Mouse (Mus musculus) frontal cortex, postnatal 25 days (tissue): ENCODE results near the gene Dynlt1a.
"Not testable (repeated sequence)": the region's sequence is repeated elsewhere in the genome, so short reads cannot be mapped to it uniquely, and the experiment has no call there.

Experiments used
- DNase-seq, 2 experiments: peaks; one replicate each; pipeline ENCODE4 v3.0.0; 2022; ENCODE audit warnings: low spot score in 2 of 2

Dynlt1a gene

DNA sequence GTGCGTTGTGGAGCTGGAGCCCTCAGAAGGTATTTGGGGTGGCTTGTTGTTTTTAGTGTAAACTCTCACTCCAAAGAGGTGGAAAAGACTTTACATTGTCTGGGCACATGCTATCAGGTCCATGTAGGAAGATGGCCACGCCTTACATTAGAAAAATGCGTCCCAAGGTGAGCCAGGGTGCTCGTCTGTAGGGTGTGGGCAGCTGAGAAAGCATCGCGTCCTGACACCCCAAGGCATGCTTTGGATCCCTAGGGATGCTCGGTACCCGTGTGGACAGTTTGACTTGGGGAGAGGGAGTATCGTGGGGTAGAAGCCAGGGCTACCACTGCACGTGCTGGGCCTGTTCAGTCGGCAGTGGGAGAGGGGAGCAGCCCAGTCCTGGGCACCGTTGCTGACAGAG is 28.3 kb downstream of the Dynlt1a start:
- DNase-seq = not testable (repeated sequence)

DNA sequence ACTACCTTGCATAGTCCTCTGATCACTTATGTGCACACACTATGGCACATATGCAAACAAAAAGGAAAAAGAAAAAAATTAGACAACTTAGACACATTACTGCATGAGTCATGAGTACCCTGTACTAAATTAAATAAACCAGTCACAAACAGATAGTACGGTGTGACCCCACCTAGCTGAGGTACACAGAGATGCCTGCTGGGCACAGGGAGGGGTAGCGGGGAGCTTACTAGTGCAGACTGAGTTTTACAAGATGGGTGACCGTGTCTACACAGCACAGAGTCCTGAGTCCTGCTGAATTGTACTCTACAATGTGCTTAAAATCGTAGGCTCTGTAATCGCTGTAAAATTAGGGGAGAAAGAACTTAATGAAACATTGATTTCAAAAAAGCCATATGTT is 31.1 kb downstream of the Dynlt1a start:
- DNase-seq = not testable (repeated sequence)

DNA sequence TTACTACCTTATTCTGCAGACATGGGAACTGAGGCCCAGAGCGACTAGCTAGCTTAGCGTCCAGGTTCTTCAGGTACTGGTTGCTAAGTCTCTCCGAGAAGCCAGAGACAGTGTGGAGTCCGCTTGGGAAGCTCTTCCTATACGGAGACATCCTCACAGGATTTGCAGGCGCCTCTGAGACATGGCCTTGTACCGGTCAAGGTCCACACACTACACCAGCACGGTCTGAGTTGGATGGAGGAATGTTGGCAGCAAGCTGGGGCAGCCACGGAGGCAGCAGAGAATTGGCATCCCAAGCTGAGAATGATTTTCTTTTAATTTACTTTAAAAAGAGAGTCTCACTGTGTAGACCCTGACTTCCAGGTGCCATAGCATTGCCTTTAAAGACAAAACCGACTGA is 34.2 kb downstream of the Dynlt1a start:
- not testable (repeated sequence) for DNase-seq

DNA sequence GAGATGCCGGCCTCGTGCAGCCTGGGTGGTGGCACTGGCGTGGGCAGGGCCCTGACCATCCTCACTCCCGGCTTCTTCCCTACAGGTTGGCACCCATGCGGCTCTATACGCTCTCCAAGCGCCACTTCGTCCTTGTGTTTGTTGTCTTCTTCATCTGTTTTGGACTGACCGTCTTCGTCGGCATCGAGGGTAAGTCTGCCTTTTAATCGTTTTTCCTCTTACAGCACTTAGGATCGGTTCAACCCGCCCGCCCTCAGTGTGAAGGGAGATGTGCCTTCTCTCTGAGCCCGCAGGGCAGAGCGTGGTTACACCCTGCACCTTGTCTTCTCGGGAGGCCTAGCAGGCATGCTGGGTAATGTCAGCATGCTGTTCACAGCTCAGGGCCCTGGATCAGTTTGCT is 36.8 kb downstream of the Dynlt1a start:
- DNase-seq = not testable (repeated sequence)

DNA sequence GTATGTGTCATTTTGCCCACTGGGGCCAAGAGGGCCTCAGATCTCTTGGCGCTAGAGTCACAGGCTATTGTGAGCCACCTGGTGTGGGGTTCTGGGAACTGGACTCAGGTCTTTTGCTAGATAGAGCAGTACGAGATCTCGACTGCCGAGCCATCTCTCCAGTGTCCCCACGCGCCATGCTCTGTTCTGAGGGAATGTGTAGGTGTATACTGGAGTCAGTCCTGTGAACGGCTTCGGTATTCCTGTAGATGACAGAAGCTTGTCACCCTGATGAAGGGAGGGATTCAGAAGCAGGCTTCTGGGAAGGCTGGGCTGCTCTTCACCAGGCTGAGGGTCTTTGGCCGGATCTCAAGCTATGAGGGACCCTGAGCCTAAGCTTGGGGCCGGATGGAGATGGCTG is 37.5 kb downstream of the Dynlt1a start:
- DNase-seq = not testable (repeated sequence)

DNA sequence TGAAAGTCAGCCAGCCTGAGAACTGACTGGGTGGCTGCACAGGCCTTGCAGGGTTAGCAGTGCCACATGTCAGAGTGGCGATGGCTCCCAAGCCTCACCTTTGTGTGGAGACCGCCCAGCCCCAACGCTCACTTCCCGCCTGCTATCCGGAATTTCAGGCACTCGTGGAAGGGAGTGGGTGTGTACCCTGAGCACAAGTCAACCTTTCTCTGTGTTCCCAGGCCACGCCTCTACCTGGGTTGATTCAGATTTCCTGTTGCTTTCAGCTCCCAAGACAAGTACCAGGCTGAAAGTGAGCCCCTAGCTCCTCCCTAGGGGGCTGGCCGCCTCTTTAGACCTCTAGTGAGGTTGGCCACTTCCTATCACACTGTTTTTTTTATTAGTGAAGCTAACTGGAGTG is 38.1 kb downstream of the Dynlt1a start:
- not testable (repeated sequence) for DNase-seq

DNA sequence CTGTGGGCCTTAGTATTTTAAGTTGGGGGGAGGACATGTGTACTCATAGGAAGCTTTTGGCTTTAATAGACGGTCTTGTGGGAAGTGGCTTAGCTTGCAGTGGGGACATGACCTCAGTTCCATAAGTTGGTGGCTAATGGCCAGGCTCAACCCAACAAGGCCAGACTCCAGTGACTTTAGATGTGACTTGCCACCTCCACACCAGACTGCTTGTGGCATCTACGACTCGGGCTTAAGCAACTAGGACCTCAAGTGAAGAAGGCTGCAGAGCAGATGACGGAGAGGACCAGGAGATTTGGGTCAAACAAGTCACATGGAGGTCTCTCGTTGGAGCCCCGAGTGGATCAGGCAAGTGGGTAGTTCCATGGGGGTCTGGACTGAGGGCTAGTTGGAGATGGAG is 42.6 kb downstream of the Dynlt1a start:
- DNase-seq = not testable (repeated sequence)

DNA sequence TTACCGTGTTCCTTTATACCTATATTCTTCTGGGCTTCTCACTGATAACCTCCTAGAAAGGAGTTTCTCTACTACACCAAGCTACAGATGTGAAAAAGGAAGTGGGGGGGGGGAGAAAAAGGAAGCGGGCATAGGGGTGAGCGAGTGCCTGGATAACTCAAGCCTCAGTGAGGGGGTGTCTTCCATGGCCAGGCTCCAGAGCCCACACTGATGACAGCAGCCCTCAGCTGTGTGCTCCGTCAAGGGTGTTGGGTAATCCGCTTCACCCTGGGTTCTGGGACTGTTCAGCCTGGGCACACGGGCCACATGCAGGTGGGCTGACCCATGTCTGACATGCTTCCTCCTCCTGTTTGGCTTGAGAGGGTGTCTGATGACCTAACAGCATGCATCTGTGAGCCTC is 45.3 kb downstream of the Dynlt1a start:
- not testable (repeated sequence) for DNase-seq

DNA sequence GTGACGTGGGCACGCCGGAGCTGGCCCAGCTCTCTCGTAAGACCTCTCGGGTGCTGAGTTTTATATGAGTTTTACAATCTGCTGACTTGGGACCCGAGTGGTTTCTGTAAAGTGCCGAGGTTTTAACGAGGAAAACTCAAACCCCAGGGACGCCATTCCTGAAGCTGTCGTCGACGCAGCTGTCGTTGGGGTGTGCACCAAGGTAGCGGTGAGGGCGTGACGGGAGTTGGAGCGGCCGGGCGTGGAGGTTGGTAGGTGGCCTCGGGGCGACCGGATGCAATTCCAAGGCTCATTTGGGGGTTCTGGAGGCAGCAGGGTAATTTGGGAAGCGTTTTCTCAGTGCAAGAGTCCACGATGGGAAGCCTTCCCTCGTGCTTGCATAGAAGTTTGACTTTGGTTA is 46.5 kb downstream of the Dynlt1a start:
- not testable (repeated sequence) for DNase-seq

DNA sequence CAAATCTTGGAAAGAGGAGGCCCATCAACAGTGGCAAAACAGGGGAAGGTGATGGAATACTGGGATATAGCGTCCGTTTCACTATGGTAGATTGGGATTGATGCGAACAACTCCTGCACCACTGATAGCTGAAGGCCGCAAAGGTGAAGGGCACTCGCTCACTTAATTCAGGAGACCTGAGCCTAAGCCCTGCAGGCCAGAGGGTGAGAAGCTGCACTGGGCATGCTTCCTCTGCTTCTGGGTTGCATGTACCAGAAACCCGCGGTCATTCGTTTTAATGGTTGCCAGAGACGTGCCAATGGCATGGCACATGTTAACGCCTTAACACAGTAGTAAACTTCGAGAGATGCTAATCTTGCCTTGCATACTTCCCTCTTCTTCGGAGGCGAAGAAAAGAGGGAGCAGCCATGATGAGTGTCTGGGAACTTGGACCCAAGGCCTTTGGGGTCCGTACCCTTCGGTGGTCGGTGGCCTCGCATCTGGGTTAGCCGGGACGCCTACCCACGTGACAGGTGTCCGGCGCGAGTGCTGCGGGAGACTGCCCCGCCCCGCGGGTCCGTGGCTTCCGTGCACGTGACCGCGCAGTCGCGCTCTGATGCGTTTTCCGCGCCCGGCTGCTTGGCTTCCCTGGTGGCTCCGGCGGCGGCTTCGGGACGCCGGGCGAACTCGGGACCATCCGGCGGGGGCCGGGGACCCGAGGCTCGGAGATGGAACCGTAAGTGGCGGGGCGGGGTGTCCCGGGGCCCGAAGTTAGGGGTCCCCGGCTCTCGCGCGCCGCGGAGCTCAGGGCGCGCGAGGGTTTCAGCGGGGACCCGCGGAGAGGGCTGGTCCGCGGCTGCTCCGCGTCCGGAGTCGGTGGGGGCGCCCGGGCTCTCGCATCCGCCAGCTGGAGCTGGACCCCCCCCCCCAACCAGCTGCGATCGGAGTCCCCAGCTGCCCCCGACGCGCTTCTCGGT is 47.1 kb downstream of the Dynlt1a start:
- not testable (repeated sequence) for DNase-seq

DNA sequence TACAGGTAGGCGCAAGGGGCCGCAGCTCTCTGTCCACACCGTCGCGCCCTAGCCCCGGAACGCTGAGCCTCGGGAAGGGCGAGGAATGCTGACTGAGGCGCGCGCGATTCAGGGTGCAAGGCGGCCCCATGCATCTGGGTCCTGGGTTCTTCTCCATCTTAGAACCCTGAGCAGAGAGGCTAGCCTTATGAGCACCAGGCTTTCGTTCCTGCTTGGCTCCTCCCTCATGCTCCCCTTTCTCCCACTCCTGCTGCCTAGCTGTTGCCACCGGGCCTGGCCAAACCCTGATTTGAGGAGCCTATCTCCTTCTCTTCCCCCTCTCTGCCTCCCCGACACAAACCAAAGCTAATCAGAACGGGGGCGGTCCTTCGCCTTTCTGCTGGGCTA is 60.2 kb downstream of the Dynlt1a start:
- peak; percentile 69 to 71 for DNase-seq

DNA sequence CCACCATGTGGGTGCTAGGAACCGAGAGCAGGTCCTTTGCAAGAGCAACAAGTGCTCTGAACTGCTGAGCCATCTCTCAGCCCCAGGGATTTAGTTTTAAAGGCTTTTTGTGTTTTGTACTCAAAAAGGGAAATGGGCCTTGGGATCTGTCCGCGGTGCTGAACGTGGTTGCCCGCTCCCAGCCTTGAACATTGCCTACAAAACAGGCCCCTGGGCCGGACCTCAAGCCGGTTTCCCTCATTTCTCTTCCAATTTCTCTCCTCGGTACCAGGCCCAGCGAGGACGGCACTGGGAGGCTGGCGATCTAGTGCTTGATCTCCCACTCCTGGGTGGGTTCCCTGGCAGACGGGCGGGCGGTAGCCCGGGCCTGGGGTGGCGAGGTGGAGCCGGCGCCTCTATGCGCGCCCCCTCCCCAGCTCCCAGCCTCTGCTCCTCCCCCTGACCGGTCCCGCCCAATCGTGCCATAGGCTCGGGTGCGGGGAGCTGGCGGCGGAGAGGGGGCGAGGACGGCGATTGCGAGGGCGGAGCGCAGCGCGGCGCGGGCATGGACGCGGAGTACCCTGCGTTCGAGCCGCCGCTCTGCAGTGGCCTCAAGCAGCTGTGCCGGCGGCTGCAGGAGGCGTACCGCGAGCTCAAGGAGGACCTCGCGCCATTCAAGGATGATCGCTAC is 60.8 kb downstream of the Dynlt1a start, which contains the start of gene Tmem181a:
Tmem181a (plus strand) TSS at position 461 of the 670 bp plus-strand sequence.
- not testable (repeated sequence) for DNase-seq
